Mouse (Mus musculus) neural tube, embryonic 11.5 days (tissue): ENCODE results near the gene Ptprt. TPM values are rescaled to one million over a fixed set of nuclear protein-coding genes. Genes with fewer than 3 reads are reported as not detected.
"Not testable (repeated sequence)": the region's sequence is repeated elsewhere in the genome, so short reads cannot be mapped to it uniquely, and the experiment has no call there.

Experiments
- ATAC-seq: fragments of 200-750 bp; cut with Nextera tagmentation; 2 replicates; pipeline ENCODE4 v1.8.0; 2017; ENCODE audit warnings: moderate number of reproducible peaks, mild to moderate bottlenecking, moderate TSS enrichment, moderate library complexity; ENCODE audit not compliant: insufficient read depth, low FRiP score, low TSS enrichment
- DNase-seq: peaks from one replicate; pipeline ENCODE4 v3.0.0-alpha.2; 2015; ENCODE audit warnings: low spot score
- H3K27ac ChIP-seq: fragments of 300-500 bp; sonication (generic); 2 replicates; pipeline ENCODE4 v1.5.1; 2014; ENCODE audit warnings: low read depth, mild to moderate bottlenecking, low read length
- H3K27me3 ChIP-seq: fragments of 300-500 bp; sonication (generic); 2 replicates; pipeline ENCODE4 v1.6.1; 2014; ENCODE audit warnings: mild to moderate bottlenecking, low read length, mixed read lengths; ENCODE audit not compliant: control insufficient read depth, insufficient read depth
- H3K36me3 ChIP-seq: fragments of 300-500 bp; sonication (generic); 2 replicates; pipeline ENCODE4 v1.6.1; 2014; ENCODE audit warnings: mild to moderate bottlenecking, low read length, moderate library complexity, mixed read lengths; ENCODE audit not compliant: control insufficient read depth, insufficient read depth
- H3K4me1 ChIP-seq: fragments of 300-500 bp; sonication (generic); 2 replicates; pipeline ENCODE4 v1.6.1; 2014; ENCODE audit warnings: low read length, mixed read lengths; ENCODE audit not compliant: control insufficient read depth, insufficient read depth
- H3K4me2 ChIP-seq: fragments of 300-500 bp; sonication (generic); 2 replicates; pipeline ENCODE4 v1.6.1; 2014; ENCODE audit warnings: low read depth, mild to moderate bottlenecking, moderate library complexity
- H3K4me3 ChIP-seq: fragments of 300-500 bp; sonication (generic); 2 replicates; pipeline ENCODE4 v1.5.1; 2014; ENCODE audit warnings: low read depth, low read length
- H3K9ac ChIP-seq: fragments of 300-500 bp; sonication (generic); 2 replicates; pipeline ENCODE4 v1.6.1; 2014; ENCODE audit warnings: mild to moderate bottlenecking, low read length
- H3K9me3 ChIP-seq: fragments of 300-500 bp; sonication (generic); 2 replicates; pipeline ENCODE4 v1.6.1; 2016; ENCODE audit warnings: low read length; ENCODE audit not compliant: control insufficient read depth
- WGBS: fragments of 180-500 bp; shearing (Covaris S2); extraction: QIAGEN DNeasy Blood & Tissue Kit; methylation state at CpG from one replicate; pipeline ENCODE4 v1.1.7; 2014; 5-methylcytosine and 5-hydroxymethylcytosine counted together
- polyA plus RNA-seq: library from polyadenylated mRNA; unstranded; fragments of >200 nt; fragmentation: Nextera tagmentation; extraction: Ambion mirVana; gene quantifications from 2 replicates; pipeline ENCODE4 v1.2.1, GENCODE M21; 2014

The Ptprt gene
- polyA plus RNA-seq, 1 experiment from 2014 or later = 1.6 TPM

- WGBS = 16% methylated on average over 5 of the region's 15 CpGs
- not testable (repeated sequence) for H3K9me3 ChIP-seq, H3K4me3 ChIP-seq, H3K27ac ChIP-seq, H3K9ac ChIP-seq, H3K4me2 ChIP-seq, H3K27me3 ChIP-seq, H3K36me3 ChIP-seq, H3K4me1 ChIP-seq
- ATAC-seq = peak; percentile 83
- DNase-seq = peak; percentile 49
Observed at GRCm38 (mm10) chr2:161511880-161512570, 1148.9 kb downstream of the Ptprt start.

GRCm38 (mm10) chr2:161511101-161511759 lies 1149.7 kb downstream of the Ptprt start:
- Histone ChIP-seq H3K4me1 (no peaks in the 10 kb centered on the region), H3K27ac (no peak overlapping the region), H3K9ac (peak overlapping the region; percentile 31; the same call in 1 of the 2 replicates), H3K27me3 (no peaks in the 10 kb centered on the region), H3K9me3 (no peaks in the 10 kb centered on the region), H3K4me3 (peak overlapping the region; percentile 20), H3K36me3 (no peaks in the 10 kb centered on the region), H3K4me2 (peak overlapping the region; percentile 38)
- 18% methylated on average over 8 of the region's 8 CpGs for WGBS
- peak; percentile 52; the same call in 1 of the 2 replicates for ATAC-seq
- DNase-seq = no peak

GRCm38 (mm10) chr2:161499097-161499899 lies 1161.6 kb downstream of the Ptprt start:
- 9% methylated on average over 13 of the region's 13 CpGs for WGBS
- H3K27ac ChIP-seq = no peak overlapping the region
- H3K36me3 ChIP-seq = no peaks in the 10 kb centered on the region
- H3K4me3 ChIP-seq = no peak overlapping the region
- no peak overlapping the region for H3K9ac ChIP-seq
- H3K4me2 ChIP-seq = peak overlapping the region; percentile 41
- DNase-seq (no peak), ATAC-seq (no peak)
- no peaks in the 10 kb centered on the region for H3K27me3 ChIP-seq
- no peaks in the 10 kb centered on the region; the same call in 1 of the 2 replicates for H3K4me1 ChIP-seq
- H3K9me3 ChIP-seq = no peaks in the 10 kb centered on the region

GRCm38 (mm10) chr2:161498449-161499096 lies 1162.4 kb downstream of the Ptprt start:
- H3K4me2 ChIP-seq = peak overlapping the region; percentile 41
- no peaks in the 10 kb centered on the region for H3K9me3 ChIP-seq
- DNase-seq (no peak), ATAC-seq (no peak)
- WGBS = 23% methylated on average over 13 of the region's 13 CpGs
- no peaks in the 10 kb centered on the region for H3K36me3 ChIP-seq
- H3K27me3 ChIP-seq = no peaks in the 10 kb centered on the region
- no peak overlapping the region; the same call in 1 of the 2 replicates for H3K9ac ChIP-seq
- no peak overlapping the region for H3K4me3 ChIP-seq
- no peaks in the 10 kb centered on the region; the same call in 1 of the 2 replicates for H3K4me1 ChIP-seq
- H3K27ac ChIP-seq = no peak overlapping the region

- no peaks in the 10 kb centered on the region for H3K27me3 ChIP-seq
- 100% methylated on average over 1 of the region's 1 CpGs for WGBS
- H3K27ac ChIP-seq = no peak overlapping the region
- H3K36me3 ChIP-seq = no peaks in the 10 kb centered on the region
- no peaks in the 10 kb centered on the region for H3K4me1 ChIP-seq
- no peak overlapping the region for H3K9ac ChIP-seq
- DNase-seq = no peak
- no peaks in the 10 kb centered on the region for H3K9me3 ChIP-seq
- no peak for ATAC-seq
- H3K4me2 ChIP-seq = no peak overlapping the region
- no peak overlapping the region for H3K4me3 ChIP-seq
Observed at GRCm38 (mm10) chr2:161481741-161482140, 1179.2 kb downstream of the Ptprt start.

GRCm38 (mm10) chr2:161480445-161480844 lies 1180.5 kb downstream of the Ptprt start:
- Histone ChIP-seq H3K9ac (no peak overlapping the region), H3K4me1 (no peaks in the 10 kb centered on the region), H3K9me3 (no peaks in the 10 kb centered on the region), H3K27ac (no peak overlapping the region), H3K27me3 (no peaks in the 10 kb centered on the region), H3K4me2 (no peak overlapping the region), H3K36me3 (no peaks in the 10 kb centered on the region), H3K4me3 (no peak overlapping the region)
- DNase-seq = no peak
- ATAC-seq = no peak
